Comparison of ENCODE assay signal across 12 mouse cellular contexts in the genomic region with DNA sequence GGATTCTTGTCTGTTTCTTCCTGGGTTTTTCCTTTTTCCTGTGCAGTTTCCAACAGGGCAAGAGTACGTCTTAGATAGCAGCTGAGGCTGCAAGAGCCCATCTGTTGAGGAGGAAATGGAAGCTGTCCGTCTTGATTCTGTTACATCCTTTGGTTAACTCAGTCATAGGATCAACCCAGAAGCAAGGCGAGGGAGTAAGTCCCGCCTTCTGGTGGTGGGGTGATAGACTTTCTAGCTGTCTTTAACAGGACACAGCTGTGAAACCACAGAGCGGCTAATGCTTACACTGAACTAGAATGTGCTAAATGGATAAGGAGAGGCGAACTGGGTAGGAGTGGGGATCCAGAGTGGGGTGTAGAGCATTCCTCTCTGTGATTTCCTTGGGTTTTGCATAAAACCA.
DNase-seq lines count a peak whose midpoint lies in the region; ATAC-seq lines count a peak whose summit lies in the region.
"Had no signal": no experiment of that assay in that cellular context is flagged by ENCODE, and none has a peak within 500 bp of the region (broad histone marks: within the 10 kb centered on the region; RNA-seq: fewer than 3 reads in every experiment).

No protein-coding gene starts in this region.

- peak; percentile 92 for DNase-seq in heart, adult 11 months
- no peak for DNase-seq in heart, postnatal 36 days
- peak; percentile 93 for DNase-seq in 416B (ENCODE audit: low read depth)
- peak; percentile 26 for DNase-seq in heart, postnatal 4 days
- peak; percentile 53 for DNase-seq in lung, postnatal 25 days (ENCODE audit: low spot score)
- no peak for DNase-seq in urinary bladder, postnatal 14 days (ENCODE audit: low spot score)
- DNase-seq: right cerebral cortex, postnatal 4 days had no signal

- no peaks in the 10 kb centered on the region for H3K27me3 ChIP-seq in forebrain, embryonic 15.5 days
- H3K27me3 ChIP-seq in forebrain, embryonic 13.5 days: no peaks in the 10 kb centered on the region
- H3K27me3 ChIP-seq: embryonic facial prominence, embryonic 13.5 days; neural tube, embryonic 12.5 days had no signal

- H3K4me1 ChIP-seq in forebrain, embryonic 15.5 days: peaks cover 8% of the 10 kb centered on the region
- H3K4me1 ChIP-seq in forebrain, embryonic 13.5 days: peaks cover 8% of the 10 kb centered on the region

- H3K9me3 ChIP-seq in forebrain, embryonic 15.5 days: no peaks in the 10 kb centered on the region
- H3K9me3 ChIP-seq in forebrain, embryonic 13.5 days (replicated peaks): no peaks in the 10 kb centered on the region; the same call in 1 of the 2 replicates
- H3K9me3 ChIP-seq: embryonic facial prominence, embryonic 13.5 days; neural tube, embryonic 12.5 days had no signal

- 91% methylated on average over 6 of the region's 6 CpGs for WGBS in forebrain, embryonic 15.5 days
- WGBS in forebrain, embryonic 13.5 days: 89% methylated on average over 6 of the region's 6 CpGs

- no peak overlapping the region for H3K27ac ChIP-seq in forebrain, embryonic 15.5 days (replicated peaks)
- no peak overlapping the region for H3K27ac ChIP-seq in forebrain, embryonic 13.5 days
- H3K27ac ChIP-seq: embryonic facial prominence, embryonic 13.5 days; layer of hippocampus, adult 2 months; neural tube, embryonic 12.5 days had no signal

- no peak overlapping the region for H3K4me2 ChIP-seq in forebrain, embryonic 15.5 days (replicated peaks)
- no peak overlapping the region for H3K4me2 ChIP-seq in forebrain, embryonic 13.5 days
- H3K4me2 ChIP-seq: embryonic facial prominence, embryonic 13.5 days; neural tube, embryonic 12.5 days had no signal

- no peak for ATAC-seq in forebrain, embryonic 15.5 days (replicated peaks)
- ATAC-seq in forebrain, embryonic 13.5 days: no peak

- intact Hi-C loops in heart, postnatal 36 days (cut with DNase I): no loop called here

- H3K9ac ChIP-seq in forebrain, embryonic 15.5 days (replicated peaks): no peak overlapping the region
- no peak overlapping the region for H3K9ac ChIP-seq in forebrain, embryonic 13.5 days
- H3K9ac ChIP-seq: embryonic facial prominence, embryonic 13.5 days; neural tube, embryonic 12.5 days had no signal

- H3K4me3 ChIP-seq in forebrain, embryonic 15.5 days: no peak overlapping the region
- no peak overlapping the region for H3K4me3 ChIP-seq in forebrain, embryonic 13.5 days
- H3K4me3 ChIP-seq: embryonic facial prominence, embryonic 13.5 days; layer of hippocampus, adult 2 months; neural tube, embryonic 12.5 days had no signal

- H3K36me3 ChIP-seq in forebrain, embryonic 15.5 days: no peaks in the 10 kb centered on the region
- no peaks in the 10 kb centered on the region for H3K36me3 ChIP-seq in forebrain, embryonic 13.5 days (ENCODE audit: poor library complexity, severe bottlenecking)
- H3K36me3 ChIP-seq: embryonic facial prominence, embryonic 13.5 days; neural tube, embryonic 12.5 days had no signal

Comparison
In these comparisons a context has a peak if more than half of its experiments do, and no peak if none do; other contexts are left out.
1. DNase-seq: peak in heart, adult 11 months (single experiment), 416B (single experiment), heart, postnatal 4 days (single experiment) and lung, postnatal 25 days (single experiment); none in heart, postnatal 36 days (0 of 2) and urinary bladder, postnatal 14 days (single experiment).